Mouse (Mus musculus) bone marrow, adult 2 months (tissue): ENCODE data around the gene Adcy9.

ENCODE experiments used
- CTCF ChIP-seq: fragments of 200-500 bp; IDR thresholded peaks from 2 replicates; pipeline ENCODE4 v1.5.1; 2011; ENCODE audit warnings: low read length, control low read depth; ENCODE audit not compliant: control insufficient read depth, insufficient read depth
- POLR2A ChIP-seq: fragments of 200-500 bp; IDR thresholded peaks from 2 replicates; pipeline ENCODE4 v1.6.1; 2011; ENCODE audit warnings: low read depth, mild to moderate bottlenecking, control low read depth, low read length, borderline replicate concordance; ENCODE audit not compliant: control insufficient read depth

DNA sequence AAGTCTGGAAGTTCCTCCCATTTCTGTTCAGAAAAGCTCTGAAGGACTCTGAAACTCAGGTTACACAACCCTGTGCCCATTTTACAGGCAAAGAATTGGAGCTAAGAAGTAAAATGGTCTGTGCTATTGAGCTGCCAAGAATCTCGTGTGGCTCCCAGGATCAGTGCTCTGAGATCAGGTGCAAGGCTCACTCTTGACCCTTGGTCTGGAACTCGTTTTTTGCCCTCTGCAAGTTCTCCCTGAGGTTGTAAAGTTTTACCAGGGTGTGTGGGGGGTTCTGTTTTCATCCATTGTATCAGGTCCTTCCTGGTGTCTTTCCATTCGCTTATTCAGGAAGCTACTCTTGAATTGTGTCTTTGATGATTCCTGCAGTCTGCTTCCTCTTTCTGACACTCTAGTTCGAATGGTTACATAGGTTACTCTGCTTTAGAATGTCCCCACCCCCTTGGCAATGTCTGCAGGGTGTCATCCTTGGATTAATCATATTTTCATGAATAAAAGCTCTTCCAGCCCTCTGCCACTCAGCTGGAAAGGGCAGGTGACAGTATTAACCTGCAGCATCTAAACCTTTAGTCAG, 5.4 kb upstream of the Adcy9 start:
- TF ChIP-seq CTCF (no peak), POLR2A (no peak)
